Mouse (Mus musculus) ZHBTc4 (cell line): ENCODE data around the gene Gm21987.

ENCODE experiments used
- DNase-seq: peaks from one replicate; pipeline ENCODE4 v3.0.0-alpha.2; 2011; ENCODE audit warnings: low read depth, low spot score

The Gm21987 gene

DNA sequence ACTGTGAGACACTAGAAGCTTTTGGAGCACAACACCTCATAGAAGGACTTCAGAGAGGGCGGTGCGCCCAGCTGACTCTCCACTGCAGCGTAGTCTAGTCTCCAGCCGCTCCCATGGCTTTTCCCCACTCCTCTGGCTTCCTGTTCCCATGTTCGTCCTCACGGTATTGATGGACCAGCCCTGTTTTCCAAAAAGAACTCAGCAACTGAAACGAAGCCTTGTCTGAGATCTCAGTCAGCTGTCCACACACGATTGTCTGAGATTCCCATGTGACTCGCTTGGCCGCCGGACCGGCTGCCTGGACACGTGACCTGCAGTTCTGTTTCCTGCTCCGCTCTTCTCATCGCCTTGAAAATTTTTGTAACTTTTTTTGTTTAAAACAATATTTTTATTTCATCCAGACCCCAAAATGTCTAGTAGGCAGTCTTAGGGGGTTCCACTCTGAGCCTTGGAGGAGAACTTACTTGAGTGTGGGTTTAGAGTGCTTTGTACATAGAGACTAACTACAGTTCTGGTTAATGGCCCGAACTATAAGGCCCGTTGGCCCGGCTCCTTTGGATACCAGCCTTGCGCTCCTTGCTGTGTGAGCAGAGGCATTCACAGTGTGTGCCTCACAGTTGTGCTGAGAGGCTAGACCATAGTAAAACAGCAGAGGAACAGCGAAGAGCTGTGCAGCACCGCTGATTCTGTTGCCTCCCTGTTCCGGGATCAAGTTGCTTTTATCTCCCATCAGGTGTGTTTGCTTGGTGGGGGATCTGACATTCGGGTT is 45.5 kb downstream of the Gm21987 start:
- DNase-seq = peak; percentile 55

DNA sequence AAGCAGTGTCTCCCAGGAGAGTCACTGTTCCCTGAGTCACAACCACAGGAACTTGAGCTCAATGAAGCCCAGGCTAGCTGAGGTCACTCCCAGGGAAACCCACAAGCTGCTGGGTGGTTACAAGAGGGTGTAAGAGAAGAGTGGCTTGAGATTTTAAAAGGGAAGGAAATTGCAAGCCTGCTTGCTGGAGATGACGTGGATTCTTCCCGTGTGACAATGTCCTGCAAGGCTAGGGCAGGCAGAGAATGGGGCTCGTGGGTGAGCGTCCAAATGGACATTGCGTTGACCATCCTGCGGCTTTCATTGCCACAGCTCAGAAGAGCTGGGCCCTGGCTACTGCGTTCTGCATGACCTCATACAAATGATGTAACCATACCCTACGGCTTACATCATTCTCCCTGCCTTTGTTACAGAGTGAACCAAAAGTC is 47.4 kb downstream of the Gm21987 start:
- DNase-seq = no peak

GRCm38 (mm10) chr16:38395060-38395730 is 48.4 kb downstream of the Gm21987 start:
- no peak for DNase-seq

- DNase-seq = no peak
Measured at GRCm38 (mm10) chr16:38396155-38396554, 49.3 kb downstream of the Gm21987 start.

DNA sequence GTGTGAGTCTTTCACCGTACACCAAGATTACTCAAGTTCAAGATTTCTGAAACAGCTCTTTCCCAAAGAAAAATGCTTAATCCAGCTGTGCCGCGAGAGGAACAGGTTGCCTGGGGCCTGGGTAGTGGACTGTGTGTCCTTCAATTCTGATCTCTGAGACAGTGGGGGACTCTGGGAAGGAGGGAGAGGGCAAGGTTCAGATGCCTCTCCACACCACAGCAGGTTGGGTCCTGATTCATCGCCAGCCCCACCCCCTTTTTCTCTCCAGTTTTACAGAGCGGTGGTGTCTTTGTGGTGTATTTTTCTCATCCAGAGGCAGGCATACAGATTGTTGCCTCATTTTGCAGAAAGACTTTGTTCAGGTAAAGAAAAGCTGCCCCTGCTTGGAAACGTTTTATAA is 51.4 kb downstream of the Gm21987 start:
- DNase-seq = no peak

DNA sequence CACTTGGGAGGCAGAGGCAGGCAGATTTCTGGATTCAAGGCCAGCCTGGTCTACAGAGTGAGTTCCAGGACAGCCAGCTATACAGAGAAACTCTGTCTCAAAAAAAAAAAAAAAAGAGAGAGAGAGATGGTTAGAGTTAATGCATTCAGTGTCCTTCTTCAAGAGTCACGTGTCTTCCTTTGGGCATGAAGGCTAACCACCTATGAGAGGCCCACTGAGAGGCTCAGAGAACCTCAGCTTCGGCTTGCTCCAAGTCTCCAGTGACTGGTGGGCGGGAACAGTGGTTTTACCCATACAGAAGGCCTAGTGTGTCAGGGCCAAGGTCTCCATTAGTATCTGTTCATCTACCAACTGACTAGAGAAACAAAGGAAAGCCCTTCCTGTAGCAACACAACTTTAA is 52.2 kb downstream of the Gm21987 start:
- no peak for DNase-seq

DNA sequence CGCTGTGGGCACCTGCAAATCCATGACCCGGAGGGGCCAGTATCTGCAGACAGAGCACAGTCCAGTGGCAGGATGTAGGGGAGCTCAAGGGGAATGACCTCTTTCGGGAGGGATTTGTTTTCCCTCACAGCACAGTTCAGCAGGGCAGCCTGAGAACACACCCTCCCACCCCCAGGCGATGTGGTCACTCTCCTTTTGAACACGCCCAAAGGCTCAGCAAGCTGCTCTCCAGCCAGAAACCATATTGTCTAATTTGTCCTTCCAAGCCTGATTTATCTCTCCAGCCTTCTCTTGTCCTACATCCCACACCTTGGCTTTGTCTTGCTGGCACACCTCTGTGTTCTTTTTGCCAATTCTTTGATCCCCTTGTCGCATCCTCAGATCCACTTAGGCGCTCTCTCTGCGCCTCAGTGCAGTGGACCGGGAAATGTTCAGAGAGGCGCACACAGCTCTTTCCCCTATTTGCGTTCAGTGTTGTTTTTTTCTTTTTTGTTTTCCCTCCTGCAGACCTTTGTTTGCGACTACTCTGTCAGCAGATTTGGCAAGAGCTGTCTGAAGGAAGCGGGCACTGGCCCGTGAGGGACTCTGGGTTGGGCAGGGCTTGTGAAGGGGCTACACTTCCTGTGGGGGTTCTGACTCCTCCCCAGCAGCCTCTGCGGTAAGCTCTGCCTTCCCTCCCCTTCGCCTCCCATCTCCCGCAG is 52.8 kb downstream of the Gm21987 start:
- DNase-seq = peak; percentile 47

- DNase-seq = no peak
Measured at GRCm38 (mm10) chr16:38400311-38400960, 53.6 kb downstream of the Gm21987 start.

GRCm38 (mm10) chr16:38401468-38401867 is 54.6 kb downstream of the Gm21987 start:
- peak; percentile 16 for DNase-seq

- no peak for DNase-seq
Measured at GRCm38 (mm10) chr16:38403639-38404038, 56.8 kb downstream of the Gm21987 start.

GRCm38 (mm10) chr16:38406293-38406692 is 59.5 kb downstream of the Gm21987 start:
- no peak for DNase-seq

GRCm38 (mm10) chr16:38406708-38407107 is 59.9 kb downstream of the Gm21987 start:
- peak; percentile 78 for DNase-seq

DNA sequence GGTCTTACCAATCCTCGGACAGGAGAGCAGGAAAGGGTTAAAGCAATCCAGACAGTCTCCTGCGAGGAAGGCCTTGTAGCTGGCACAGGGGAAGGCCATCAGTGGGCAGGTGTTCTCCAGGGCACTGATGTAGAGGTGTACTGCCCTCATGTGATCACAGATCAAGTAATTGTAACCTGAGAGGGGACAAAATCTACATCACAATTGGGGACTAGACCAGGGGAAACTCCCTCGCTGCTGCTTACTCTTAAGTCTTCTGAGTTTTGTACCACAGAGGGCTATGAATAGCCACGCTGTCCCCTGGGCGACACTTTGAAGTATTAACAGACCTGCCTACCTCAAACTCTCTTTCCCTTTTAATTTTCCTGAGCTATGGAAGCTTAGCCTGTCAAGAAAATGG is 60.7 kb downstream of the Gm21987 start:
- DNase-seq = peak; percentile 93

DNA sequence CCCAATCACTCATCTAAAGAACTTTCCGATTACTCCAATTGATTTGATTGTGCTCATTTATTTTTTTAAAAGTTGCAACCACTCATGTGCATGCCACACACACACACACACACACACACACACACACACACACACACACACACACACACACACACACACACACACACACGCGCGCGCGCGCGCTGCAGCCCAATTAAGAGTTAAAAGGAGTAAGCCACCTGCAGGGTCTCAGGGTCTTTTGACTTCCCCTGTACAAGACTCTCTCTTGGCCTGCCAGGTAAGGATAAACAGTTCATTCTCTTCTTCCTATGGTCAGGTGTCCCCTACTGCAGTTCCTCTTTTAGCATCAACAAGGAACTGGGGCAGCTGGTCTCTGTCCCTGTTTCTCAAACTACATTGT is 61.6 kb downstream of the Gm21987 start:
- DNase-seq = no peak
